Mouse (Mus musculus) lung, postnatal 0 days (tissue): ENCODE results near the gene Thrb.

Experiments used
- CTCF ChIP-seq: IDR thresholded peaks from 2 replicates; pipeline ENCODE4 v1.5.1; 2016; ENCODE audit warnings: antibody characterized with exemption, mild to moderate bottlenecking
- EP300 ChIP-seq: IDR thresholded peaks from 2 replicates; pipeline ENCODE4 v1.6.1; 2016; ENCODE audit warnings: antibody characterized with exemption, mild to moderate bottlenecking, control low read depth

- TF ChIP-seq CTCF (no peak), EP300 (no peak)
Measured at GRCm38 (mm10) chr14:17915556-17915955, 255.5 kb downstream of the Thrb start.
